Mouse (Mus musculus) ES-Bruce4 (cell line): ENCODE data around the gene Capg.

ENCODE experiments used
- CTCF ChIP-seq: IDR thresholded peaks from one replicate; pipeline ENCODE4 v1.8.1; 2011; ENCODE audit warnings: low read depth, low read length
- POLR2A ChIP-seq: IDR thresholded peaks from one replicate; pipeline ENCODE4 v1.8.1; 2011; ENCODE audit warnings: low read length; ENCODE audit not compliant: insufficient read depth

DNA sequence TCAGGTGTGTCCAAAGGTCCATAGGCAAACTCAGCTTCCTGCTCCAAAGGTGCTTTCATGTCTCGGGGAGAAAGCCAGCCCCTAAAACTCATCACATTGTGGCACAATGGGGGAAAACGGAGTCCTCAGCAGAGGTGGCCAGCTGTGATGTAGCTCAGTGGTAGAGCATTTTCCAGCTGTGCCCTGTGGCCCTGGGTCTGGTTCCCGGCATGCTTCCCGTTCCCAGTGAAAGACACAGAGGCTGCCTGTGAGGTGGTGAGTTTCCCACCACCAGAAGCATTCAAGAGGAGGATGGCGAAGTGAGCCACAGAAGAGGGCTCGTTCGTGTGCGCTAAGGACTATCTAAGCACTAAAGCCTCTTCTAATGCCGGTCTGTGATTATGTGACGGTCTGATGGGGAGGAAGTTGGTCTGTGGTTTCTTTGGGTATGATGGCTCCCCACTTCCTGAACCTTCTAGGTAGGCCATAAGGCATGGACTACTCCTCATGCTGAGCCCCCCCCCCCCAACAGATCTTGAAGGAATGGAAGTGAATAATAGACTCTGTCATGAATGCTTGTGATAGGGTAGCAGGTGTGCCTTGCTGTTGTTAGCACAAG, 6.4 kb downstream of the Capg start:
- TF ChIP-seq POLR2A (no peak), CTCF (no peak)
